Mouse (Mus musculus) forebrain, embryonic 10.5 days (tissue): ENCODE measurements around the gene Usp46. TPM values are rescaled to one million over a fixed set of nuclear protein-coding genes. Genes with fewer than 3 reads are reported as not detected.

Source experiments
- DNase-seq: peaks from one replicate; pipeline ENCODE4 v3.0.0-alpha.2; 2017; ENCODE audit warnings: low spot score; ENCODE audit errors: extremely low spot score
- H3K27ac ChIP-seq: fragments of 300-500 bp; sonication (generic); 2 replicates; pipeline ENCODE4 v1.5.1; 2016; ENCODE audit warnings: mild to moderate bottlenecking
- H3K27me3 ChIP-seq: fragments of 300-500 bp; sonication (generic); 2 replicates; pipeline ENCODE4 v1.6.1; 2016; ENCODE audit warnings: mild to moderate bottlenecking; ENCODE audit not compliant: poor library complexity, severe bottlenecking
- H3K36me3 ChIP-seq: fragments of 300-500 bp; sonication (generic); replicated peaks from 2 replicates; pipeline ENCODE4 v1.6.1; 2016; ENCODE audit warnings: mild to moderate bottlenecking, moderate library complexity
- H3K4me1 ChIP-seq: fragments of 300-500 bp; sonication (generic); 2 replicates; pipeline ENCODE4 v1.6.1; 2016
- H3K4me3 ChIP-seq: fragments of 300-500 bp; sonication (generic); 2 replicates; pipeline ENCODE4 v1.5.1; 2016; ENCODE audit warnings: mild to moderate bottlenecking, moderate library complexity
- H3K9me3 ChIP-seq: fragments of 300-500 bp; sonication (generic); 2 replicates; pipeline ENCODE4 v1.6.1; 2016; ENCODE audit warnings: mild to moderate bottlenecking, moderate library complexity
- WGBS: fragments of 180-500 bp; shearing (Covaris S2); methylation state at CpG from one replicate; pipeline ENCODE4 v1.1.7; 2016; 5-methylcytosine and 5-hydroxymethylcytosine counted together
- polyA plus RNA-seq: library from polyadenylated mRNA; unstranded; fragments of >200 nt; fragmentation: Nextera tagmentation; extraction: Ambion mirVana; gene quantifications from 2 replicates; pipeline ENCODE4 v1.2.1, GENCODE M21; 2016

Gene Usp46
- polyA plus RNA-seq, 1 experiment from 2014 or later = 35.6 TPM

GRCm38 (mm10) chr5:74040541-74040940, 27.7 kb downstream of the Usp46 start:
- peaks cover 30% of the 10 kb centered on the region for H3K36me3 ChIP-seq
- H3K4me3 ChIP-seq = no peak overlapping the region
- no peaks in the 10 kb centered on the region for H3K27me3 ChIP-seq
- no peak overlapping the region for H3K27ac ChIP-seq
- WGBS = 93% methylated on average over 4 of the region's 4 CpGs
- no peak for DNase-seq
- no peaks in the 10 kb centered on the region for H3K9me3 ChIP-seq
- peaks cover 23% of the 10 kb centered on the region for H3K4me1 ChIP-seq

GRCm38 (mm10) chr5:74035454-74035853, 32.8 kb downstream of the Usp46 start:
- Histone ChIP-seq H3K9me3 (no peaks in the 10 kb centered on the region), H3K36me3 (peaks cover 62% of the 10 kb centered on the region), H3K4me3 (no peak overlapping the region), H3K27me3 (no peaks in the 10 kb centered on the region), H3K27ac (no peak overlapping the region), H3K4me1 (no peaks in the 10 kb centered on the region)
- WGBS = 84% methylated on average over 2 of the region's 2 CpGs
- no peak for DNase-seq

GRCm38 (mm10) chr5:74034177-74034576, 34.1 kb downstream of the Usp46 start:
- H3K9me3 ChIP-seq = no peaks in the 10 kb centered on the region
- peaks cover 68% of the 10 kb centered on the region for H3K36me3 ChIP-seq
- no peaks in the 10 kb centered on the region for H3K27me3 ChIP-seq
- no peaks in the 10 kb centered on the region for H3K4me1 ChIP-seq
- no peak overlapping the region for H3K4me3 ChIP-seq
- 89% methylated on average over 4 of the region's 4 CpGs for WGBS
- DNase-seq = no peak
- no peak overlapping the region for H3K27ac ChIP-seq

GRCm38 (mm10) chr5:74029787-74030186, 38.4 kb downstream of the Usp46 start:
- WGBS = 90% methylated on average over 7 of the region's 7 CpGs
- H3K9me3 ChIP-seq = no peaks in the 10 kb centered on the region
- no peaks in the 10 kb centered on the region for H3K27me3 ChIP-seq
- no peaks in the 10 kb centered on the region for H3K4me1 ChIP-seq
- no peak overlapping the region for H3K27ac ChIP-seq
- peaks cover 68% of the 10 kb centered on the region for H3K36me3 ChIP-seq
- no peak for DNase-seq
- H3K4me3 ChIP-seq = no peak overlapping the region

GRCm38 (mm10) chr5:74028691-74029479, 39.3 kb downstream of the Usp46 start:
- WGBS = 95% methylated on average over 25 of the region's 25 CpGs
- Histone ChIP-seq H3K27ac (no peak overlapping the region), H3K27me3 (no peaks in the 10 kb centered on the region), H3K36me3 (peaks cover 68% of the 10 kb centered on the region), H3K9me3 (no peaks in the 10 kb centered on the region), H3K4me1 (no peaks in the 10 kb centered on the region), H3K4me3 (no peak overlapping the region)
- no peak for DNase-seq

- Histone ChIP-seq H3K4me1 (no peaks in the 10 kb centered on the region), H3K4me3 (no peak overlapping the region), H3K27ac (no peak overlapping the region), H3K27me3 (no peaks in the 10 kb centered on the region), H3K36me3 (peaks cover 66% of the 10 kb centered on the region), H3K9me3 (no peaks in the 10 kb centered on the region)
- no peak for DNase-seq
- WGBS = 92% methylated on average over 2 of the region's 2 CpGs
These were observed 40.0 kb downstream of the Usp46 start for GRCm38 (mm10) chr5:74028221-74028620.

- peaks cover 12% of the 10 kb centered on the region; the same call in 1 of the 2 replicates for H3K4me1 ChIP-seq
- no peak for DNase-seq
- H3K9me3 ChIP-seq = peaks cover 3% of the 10 kb centered on the region; the same call in 1 of the 2 replicates
- H3K27me3 ChIP-seq = no peaks in the 10 kb centered on the region
- no peak overlapping the region for H3K27ac ChIP-seq
- 91% methylated on average over 4 of the region's 4 CpGs for WGBS
- peaks cover 65% of the 10 kb centered on the region for H3K36me3 ChIP-seq
- no peak overlapping the region for H3K4me3 ChIP-seq
These were observed 47.7 kb downstream of the Usp46 start for GRCm38 (mm10) chr5:74020506-74020905.

GRCm38 (mm10) chr5:74018870-74019565, 49.2 kb downstream of the Usp46 start:
- peaks cover 12% of the 10 kb centered on the region; the same call in 1 of the 2 replicates for H3K4me1 ChIP-seq
- peaks cover 74% of the 10 kb centered on the region for H3K36me3 ChIP-seq
- H3K27me3 ChIP-seq = no peaks in the 10 kb centered on the region
- DNase-seq = no peak
- 89% methylated on average over 8 of the region's 8 CpGs for WGBS
- H3K27ac ChIP-seq = no peak overlapping the region
- H3K9me3 ChIP-seq = peaks cover 3% of the 10 kb centered on the region; the same call in 1 of the 2 replicates
- H3K4me3 ChIP-seq = no peak overlapping the region

- peaks cover 78% of the 10 kb centered on the region for H3K36me3 ChIP-seq
- no peaks in the 10 kb centered on the region for H3K27me3 ChIP-seq
- WGBS = 95% methylated on average over 5 of the region's 5 CpGs
- peaks cover 15% of the 10 kb centered on the region; the same call in 1 of the 2 replicates for H3K4me1 ChIP-seq
- DNase-seq = no peak
- H3K4me3 ChIP-seq = no peak overlapping the region
- H3K27ac ChIP-seq = no peak overlapping the region
- peaks cover 3% of the 10 kb centered on the region; the same call in 1 of the 2 replicates for H3K9me3 ChIP-seq
These were observed 50.7 kb downstream of the Usp46 start for GRCm38 (mm10) chr5:74017488-74017887.

GRCm38 (mm10) chr5:74011629-74012028, 56.6 kb downstream of the Usp46 start:
- no peak for DNase-seq
- Histone ChIP-seq H3K9me3 (no peaks in the 10 kb centered on the region), H3K27me3 (no peaks in the 10 kb centered on the region), H3K4me3 (no peak overlapping the region), H3K27ac (no peak overlapping the region), H3K36me3 (peaks cover 63% of the 10 kb centered on the region), H3K4me1 (0 out of 2 replicates have a peak, but pooled peaks cover 3% of the 10 kb centered on the region)
- WGBS = 94% methylated on average over 10 of the region's 10 CpGs

GRCm38 (mm10) chr5:74007492-74008070, 60.6 kb downstream of the Usp46 start:
- Histone ChIP-seq H3K4me1 (no peaks in the 10 kb centered on the region), H3K27ac (no peak overlapping the region), H3K27me3 (no peaks in the 10 kb centered on the region), H3K36me3 (peaks cover 69% of the 10 kb centered on the region), H3K9me3 (no peaks in the 10 kb centered on the region), H3K4me3 (no peak overlapping the region)
- DNase-seq = no peak
- 89% methylated on average over 3 of the region's 3 CpGs for WGBS

- Histone ChIP-seq H3K27me3 (no peaks in the 10 kb centered on the region), H3K36me3 (peaks cover 71% of the 10 kb centered on the region), H3K27ac (no peak overlapping the region), H3K4me1 (no peaks in the 10 kb centered on the region), H3K9me3 (no peaks in the 10 kb centered on the region), H3K4me3 (no peak overlapping the region)
- DNase-seq = no peak
- WGBS = 94% methylated on average over 2 of the region's 2 CpGs
These were observed 62.3 kb downstream of the Usp46 start for GRCm38 (mm10) chr5:74005936-74006335.

- H3K4me3 ChIP-seq = no peak overlapping the region
- H3K36me3 ChIP-seq = peaks cover 80% of the 10 kb centered on the region
- 90% methylated on average over 9 of the region's 9 CpGs for WGBS
- H3K27ac ChIP-seq = no peak overlapping the region
- no peaks in the 10 kb centered on the region for H3K4me1 ChIP-seq
- no peaks in the 10 kb centered on the region for H3K9me3 ChIP-seq
- DNase-seq = no peak
- H3K27me3 ChIP-seq = no peaks in the 10 kb centered on the region
These were observed 66.5 kb downstream of the Usp46 start for GRCm38 (mm10) chr5:74001743-74002142.
